8 mouse cellular contexts compared by ENCODE assay signal in the genomic region with DNA sequence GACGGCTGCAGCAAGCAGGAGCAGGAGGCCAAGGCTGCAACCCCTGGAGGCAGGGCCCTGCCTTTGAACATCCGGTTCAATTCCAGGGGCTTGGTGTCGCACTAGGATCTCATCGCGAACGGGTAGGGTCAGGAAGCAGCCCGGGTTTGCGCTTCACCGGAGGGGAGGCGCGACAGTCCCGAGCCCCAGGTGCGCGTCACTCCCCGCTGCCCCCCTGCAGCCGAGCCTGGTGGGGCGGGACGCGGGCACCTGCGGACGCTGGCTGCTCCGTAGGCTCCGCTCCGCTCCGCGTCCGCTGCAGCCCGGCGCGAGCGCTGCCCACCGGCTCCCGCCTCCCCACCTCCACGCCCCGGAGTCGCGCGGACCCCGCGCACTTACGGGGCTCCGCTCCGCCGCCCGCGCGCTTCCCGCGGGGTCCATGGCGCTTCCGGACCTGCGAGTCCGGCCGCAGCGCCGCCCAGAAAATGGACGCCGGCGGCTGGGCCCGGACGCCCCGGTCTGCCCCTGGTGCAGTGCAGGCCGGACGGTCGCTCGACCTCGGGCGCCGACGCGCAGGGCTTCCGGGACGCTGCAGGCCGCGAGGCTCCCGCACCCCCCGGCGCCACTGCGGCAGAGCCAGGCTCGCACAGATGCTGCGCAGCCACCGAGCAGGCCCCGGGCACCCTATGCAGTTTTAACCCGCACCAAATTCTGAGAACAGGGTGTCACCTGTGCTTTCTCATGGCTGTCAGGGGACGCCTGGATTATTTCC. TPM values are rescaled to one million over a fixed set of nuclear protein-coding genes. Genes with fewer than 3 reads are reported as not detected.
A peak's percentile ranks its signal among the peaks of the same experiment; 100 is the strongest.
DNase-seq lines count a peak whose midpoint lies in the region; ATAC-seq and TF ChIP-seq lines count a peak whose summit lies in the region.

No protein-coding gene starts in this region.

- DNase-seq in adrenal gland, postnatal 36 days, result peak; percentile 81 to 87
- DNase-seq in kidney, postnatal 0 days (ENCODE audit: low spot score), result peak; percentile 83
- DNase-seq in lung, postnatal 36 days, result peak; percentile 78
- peak; percentile 78 for DNase-seq in retina, embryonic 14.5 days (ENCODE audit: low spot score)
- DNase-seq in urinary bladder, postnatal 25 days (ENCODE audit: low spot score), result peak; percentile 65

- H3K36me3 ChIP-seq in ES-Bruce4 (ENCODE audit: control insufficient read depth, insufficient read depth, low read length, poor library complexity, severe bottlenecking), result no peaks in the 10 kb centered on the region
- no peaks in the 10 kb centered on the region for H3K36me3 ChIP-seq in embryonic facial prominence, embryonic 15.5 days
- peaks cover 36% of the 10 kb centered on the region for H3K36me3 ChIP-seq in heart, embryonic 14.5 days (ENCODE audit: control insufficient read depth, insufficient read depth, low read length)
- H3K36me3 ChIP-seq in kidney, postnatal 0 days (ENCODE audit: insufficient read depth, low read length), result no peaks in the 10 kb centered on the region

- peak; percentile 32 for TF ChIP-seq POLR2A in ES-Bruce4 (IDR thresholded peaks at IDR 0.05; ENCODE audit: insufficient read depth, low read length)

- H3K4me2 ChIP-seq in embryonic facial prominence, embryonic 15.5 days (replicated peaks), result peak overlapping the region; percentile 53
- H3K4me2 ChIP-seq in heart, embryonic 14.5 days (ENCODE audit: low read length), result peak overlapping the region; percentile 72
- H3K4me2 ChIP-seq in kidney, postnatal 0 days (ENCODE audit: low read length), result peak overlapping the region; percentile 76

- no peaks in the 10 kb centered on the region for H3K27me3 ChIP-seq in ES-Bruce4 (ENCODE audit: control insufficient read depth, insufficient read depth, low read length, poor library complexity, severe bottlenecking)
- H3K27me3 ChIP-seq in embryonic facial prominence, embryonic 15.5 days, result no peaks in the 10 kb centered on the region
- H3K27me3 ChIP-seq in heart, embryonic 14.5 days (ENCODE audit: control insufficient read depth, insufficient read depth, low read length), result no peaks in the 10 kb centered on the region
- no peaks in the 10 kb centered on the region for H3K27me3 ChIP-seq in kidney, postnatal 0 days (ENCODE audit: insufficient read depth, low read length)

- H3K9me3 ChIP-seq in ES-Bruce4 (replicated peaks; ENCODE audit: control insufficient read depth, insufficient read depth, low read length, poor library complexity, severe bottlenecking), result no peaks in the 10 kb centered on the region
- H3K9me3 ChIP-seq in embryonic facial prominence, embryonic 15.5 days (replicated peaks), result no peaks in the 10 kb centered on the region
- no peaks in the 10 kb centered on the region for H3K9me3 ChIP-seq in heart, embryonic 14.5 days (ENCODE audit: control insufficient read depth, low read length)
- H3K9me3 ChIP-seq in kidney, postnatal 0 days (replicated peaks; ENCODE audit: low read length), result no peaks in the 10 kb centered on the region

- TF ChIP-seq CTCF in ES-Bruce4 (IDR thresholded peaks at IDR 0.05; ENCODE audit: low read depth, low read length), result no peak
- no peak; the same call in 1 of the 2 replicates for TF ChIP-seq CTCF in kidney, postnatal 0 days (IDR thresholded peaks at IDR 0.05; ENCODE audit: low read depth)

- peak overlapping the region; percentile 75 for H3K4me3 ChIP-seq in ES-Bruce4 (ENCODE audit: low read depth, low read length)
- H3K4me3 ChIP-seq in embryonic facial prominence, embryonic 15.5 days (replicated peaks), result peak overlapping the region; percentile 70
- H3K4me3 ChIP-seq in heart, embryonic 14.5 days (ENCODE audit: control insufficient read depth in 1 of 2, insufficient read depth in 1 of 2, low read depth in 1 of 2, low read length in 2 of 2), result peak overlapping the region; percentile 66 to 86
- peak overlapping the region; percentile 83 for H3K4me3 ChIP-seq in kidney, postnatal 0 days (replicated peaks; ENCODE audit: low read depth, low read length)

- under 1% methylated on average over 75 of the region's 85 CpGs for WGBS in embryonic facial prominence, embryonic 15.5 days
- WGBS in heart, embryonic 14.5 days, result under 1% methylated on average over 85 of the region's 85 CpGs
- under 1% methylated on average over 63 of the region's 85 CpGs for WGBS in kidney, postnatal 0 days

- peak; percentile 85 for ATAC-seq in embryonic facial prominence, embryonic 15.5 days (ENCODE audit: insufficient number of reproducible peaks, low FRiP score, low TSS enrichment, low read depth)
- peak; percentile 79 for ATAC-seq in heart, embryonic 14.5 days (ENCODE audit: insufficient number of reproducible peaks, insufficient read depth, low FRiP score, low read depth)
- peak; percentile 86 for ATAC-seq in kidney, postnatal 0 days (replicated peaks; ENCODE audit: low FRiP score, low read depth)

- no peak for TF ChIP-seq EP300 in ES-Bruce4 (IDR thresholded peaks at IDR 0.05; ENCODE audit: insufficient read depth, low read depth, low read length)

- peak overlapping the region; percentile 93 for H3K9ac ChIP-seq in ES-Bruce4 (ENCODE audit: low read depth, poor library complexity, severe bottlenecking)
- H3K9ac ChIP-seq in embryonic facial prominence, embryonic 15.5 days, result peak overlapping the region; percentile 69
- peak overlapping the region; percentile 98 for H3K9ac ChIP-seq in heart, embryonic 14.5 days (ENCODE audit: low read length)
- peak overlapping the region; percentile 99 for H3K9ac ChIP-seq in kidney, postnatal 0 days (ENCODE audit: low read depth, low read length)

- H3K4me1 ChIP-seq in ES-Bruce4 (ENCODE audit: control insufficient read depth, insufficient read depth, low read length), result peaks cover 7% of the 10 kb centered on the region
- H3K4me1 ChIP-seq in embryonic facial prominence, embryonic 15.5 days, result peaks cover 17% of the 10 kb centered on the region
- peaks cover 13 to 50% of the 10 kb centered on the region in 2 experiments for H3K4me1 ChIP-seq in heart, embryonic 14.5 days (ENCODE audit: control insufficient read depth in 2 of 2, insufficient read depth in 2 of 2, low read length in 2 of 2)
- H3K4me1 ChIP-seq in kidney, postnatal 0 days (replicated peaks; ENCODE audit: insufficient read depth, low read length), result peaks cover 11% of the 10 kb centered on the region; the same call in 1 of the 2 replicates

- peak overlapping the region; percentile 65 for H3K27ac ChIP-seq in ES-Bruce4 (ENCODE audit: insufficient read depth, low read length)
- H3K27ac ChIP-seq in embryonic facial prominence, embryonic 15.5 days (replicated peaks), result peak overlapping the region; percentile 87
- H3K27ac ChIP-seq in heart, embryonic 14.5 days (replicated peaks in 1 of 2; ENCODE audit: control insufficient read depth in 1 of 2, insufficient read depth in 1 of 2, low read depth in 2 of 2, low read length in 2 of 2), result peak overlapping the region; percentile 84 to 98
- peak overlapping the region; percentile 99 for H3K27ac ChIP-seq in kidney, postnatal 0 days

RNA-seq across cellular contexts. Expression of a gene that starts 33.0 kb away (rescaled TPM):
- polyA plus RNA-seq in ES-Bruce4 (2011; ENCODE audit: insufficient read depth, insufficient read length, low read depth, missing spikeins), result 23.8 and 28.1 TPM in 2 replicates
- total RNA-seq in adrenal gland, postnatal 36 days (2021), result 10 to 100 TPM; 56.1 to 75.8 TPM
- 21.2 and 22.1 TPM in 2 replicates for polyA plus RNA-seq in embryonic facial prominence, embryonic 15.5 days (2015; fragmentation: Nextera tagmentation; extraction: Ambion mirVana)
- 32.9 and 34.2 TPM in 2 replicates for polyA plus RNA-seq in heart, embryonic 14.5 days (2014; fragmentation: Nextera tagmentation; extraction: Ambion mirVana)
- 28.3 and 28.5 TPM in 2 replicates for polyA plus RNA-seq in kidney, postnatal 0 days (2015; fragmentation: Nextera tagmentation; extraction: Ambion mirVana)

Comparison
In these comparisons a context has a peak if more than half of its experiments do, and no peak if none do; other contexts are left out.
1. Peak in every context shown above with its lines: DNase-seq, ATAC-seq, H3K4me3 ChIP-seq and H3K27ac ChIP-seq.